Mouse (Mus musculus) T-cell, adult 66 days (primary cell): ENCODE data around the gene Lmbr1. TPM values are rescaled to one million over a fixed set of nuclear protein-coding genes. Genes with fewer than 3 reads are reported as not detected.

Experiments
- total RNA-seq, 2 experiments: library from RNA; stranded (reverse); gene quantifications; 3 replicates in 1 of 2; 4 replicates in 1 of 2; pipeline ENCODE4 v1.2.4; 2023

Gene Lmbr1
- total RNA-seq, result 1 to 10 TPM; 2.8 to 3.3 TPM

DNA sequence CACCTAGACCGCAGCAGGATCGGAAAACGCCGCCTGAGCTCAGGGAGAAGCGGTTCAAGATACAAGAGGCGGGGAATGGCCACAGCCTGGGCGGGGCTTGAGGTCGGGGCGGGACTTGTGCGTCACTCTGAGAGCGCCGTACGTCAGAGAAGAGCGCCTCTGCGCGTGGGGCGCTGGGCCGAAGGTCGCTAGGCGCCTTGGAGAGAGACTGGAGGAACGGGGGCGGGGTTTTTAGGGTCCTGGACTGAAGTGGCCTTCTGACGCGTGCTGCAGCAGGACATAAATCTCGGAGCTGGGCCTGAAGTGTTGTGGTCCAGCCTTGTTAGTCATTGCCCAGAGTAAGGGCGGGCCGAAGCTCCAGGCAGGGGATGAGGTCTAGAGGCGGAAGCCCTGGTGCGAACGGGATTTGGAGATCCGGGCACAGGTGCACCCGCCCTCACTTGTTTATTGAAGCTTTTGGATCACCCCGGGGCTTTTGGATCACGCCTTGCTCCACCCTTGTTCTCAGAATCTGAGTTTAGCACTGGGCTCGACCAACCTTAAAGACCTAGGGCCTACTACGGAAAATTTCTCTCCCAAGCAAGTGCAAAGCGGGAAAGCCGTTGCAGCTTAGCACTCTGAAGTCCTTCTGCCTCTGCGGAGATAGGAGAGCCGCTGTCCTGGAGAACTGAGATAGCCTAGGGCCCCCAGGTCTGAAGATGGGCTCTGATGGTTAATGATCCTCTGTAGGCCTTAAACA, at the start of gene Lmbr1:
TSS of gene Lmbr1 (minus strand) at position 93 of the 739 bp plus-strand sequence.

DNA sequence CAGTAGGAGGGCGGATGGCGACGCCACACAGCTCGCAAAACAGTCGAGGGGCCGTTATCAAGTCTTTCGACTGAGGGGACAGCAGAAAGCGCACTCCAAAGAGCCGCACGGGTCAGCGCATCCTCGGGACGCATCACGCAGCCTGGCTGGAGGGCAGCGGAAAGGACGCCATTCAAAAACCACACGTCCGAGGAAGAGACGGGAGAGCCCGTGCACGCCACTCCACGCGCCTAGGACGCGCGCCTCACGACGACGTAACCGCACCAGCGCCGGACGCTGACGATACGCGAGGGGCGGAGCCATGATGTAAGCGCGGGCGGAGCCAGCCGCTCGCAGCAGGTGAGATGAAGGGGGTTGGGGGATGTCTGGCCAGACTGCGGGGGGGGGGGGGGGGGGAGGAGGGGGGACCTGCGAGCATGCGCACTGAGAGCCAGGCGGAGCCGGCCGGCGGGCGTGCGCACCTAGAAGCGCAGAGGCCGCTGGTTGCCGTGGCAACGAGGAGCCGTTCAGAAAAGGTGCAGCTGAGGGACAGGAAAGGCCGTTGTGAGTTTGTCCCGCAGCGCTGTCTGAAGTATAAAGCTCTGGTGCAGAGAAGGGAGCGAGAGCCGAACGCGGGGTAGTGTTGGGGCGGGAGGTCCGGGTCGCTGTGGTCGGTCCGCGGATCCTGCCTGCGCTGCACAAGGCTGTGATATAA, 182.5 kb downstream of the Lmbr1 start, which contains the start of gene Rnf32:
TSS of gene Rnf32 (plus strand) at position 423 of the 694 bp plus-strand sequence.

Other genes with a start within 250 kb of the Lmbr1 start
- 10 to 100 TPM; 11.3 to 13.3 TPM for gene Rnf32, start 182.4 kb downstream of the Lmbr1 start, total RNA-seq
- gene Nom1, start 56.3 kb upstream of the Lmbr1 start, total RNA-seq, result 10 to 100 TPM; 21.0 to 34.1 TPM
- not detected for gene Mnx1, start 100.1 kb upstream of the Lmbr1 start, total RNA-seq
- gene Ube3c, start 190.9 kb upstream of the Lmbr1 start, total RNA-seq, result 10 to 100 TPM; 45.5 to 46.2 TPM